Mouse (Mus musculus): ENCODE measurements around the gene Bche.

DNA sequence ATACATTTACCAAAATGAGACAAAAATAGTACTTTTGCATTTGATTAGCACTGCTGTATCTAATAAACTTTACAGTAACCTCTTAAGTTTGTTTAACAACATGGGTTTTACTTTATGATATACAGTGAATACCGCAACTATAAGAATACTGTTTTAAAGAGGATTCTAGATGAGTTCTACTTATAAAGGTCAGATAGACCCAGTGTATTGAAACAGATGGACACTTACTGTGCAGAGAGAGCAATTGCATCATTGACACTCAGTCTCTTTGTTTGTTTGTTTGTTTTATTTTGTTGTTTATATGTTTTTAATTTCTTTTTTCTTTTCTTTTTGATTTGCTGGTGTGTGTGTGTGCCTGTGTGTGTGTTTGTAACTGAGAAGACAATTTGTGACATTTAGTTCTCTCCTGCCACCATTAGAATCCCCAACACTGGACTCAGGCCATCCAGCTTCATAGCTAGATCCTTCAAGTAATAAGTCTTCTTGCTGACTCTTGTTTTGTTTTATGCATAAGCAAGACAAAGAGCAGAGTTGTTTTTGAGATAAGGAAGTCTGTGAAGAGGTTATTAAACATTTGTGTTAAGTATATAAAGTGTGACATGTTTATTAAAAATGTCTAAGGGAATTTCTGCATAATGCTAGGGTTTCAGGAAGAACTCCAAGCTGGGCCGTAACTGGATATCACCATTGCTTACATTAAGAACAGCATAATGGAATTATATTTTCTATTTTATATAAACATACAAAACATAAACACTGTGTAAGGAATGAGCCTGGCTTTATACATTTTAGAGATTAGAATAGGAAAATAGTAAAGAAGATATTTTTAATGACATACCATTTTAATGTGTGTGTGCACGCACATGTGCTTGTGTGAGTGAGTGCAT lies 40.7 kb downstream of the Bche start:
- TF ChIP-seq CTCF (IDR thresholded peaks at IDR 0.05; ENCODE audit: extremely low read depth, insufficient read length, insufficient replicate concordance, low read depth, low read length) (no peak), POLR2A (IDR thresholded peaks at IDR 0.05; ENCODE audit: low read depth, low read length) (no peak)
